Comparison of ENCODE assay signal across 13 mouse cellular contexts in the genomic region with DNA sequence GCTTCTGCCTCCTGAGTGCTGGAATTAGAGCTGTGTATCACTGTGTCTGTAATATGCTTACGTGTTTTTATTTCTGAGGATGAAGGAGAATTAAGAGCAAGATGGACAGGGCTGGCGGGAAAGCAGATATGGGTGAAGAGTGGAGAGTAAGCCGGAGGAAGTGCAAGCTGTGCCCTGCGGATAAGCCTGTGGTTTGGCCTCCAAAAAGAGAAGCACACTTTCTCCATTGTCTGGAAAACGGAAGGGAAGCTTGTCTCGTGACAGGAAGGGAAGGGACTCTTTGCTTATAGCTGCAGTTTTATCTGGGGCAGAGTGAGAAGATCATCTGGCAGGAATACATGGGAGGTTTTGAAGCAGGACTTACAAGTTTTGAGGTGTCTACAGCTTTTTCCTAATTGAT. TPM values are rescaled to one million over a fixed set of nuclear protein-coding genes. Genes with fewer than 3 reads are reported as not detected.
DNase-seq lines count a peak whose midpoint lies in the region; ATAC-seq and TF ChIP-seq lines count a peak whose summit lies in the region.
"Had no signal": no experiment of that assay in that cellular context is flagged by ENCODE, and none has a peak within 500 bp of the region (broad histone marks: within the 10 kb centered on the region; RNA-seq: fewer than 3 reads in every experiment).

No protein-coding gene starts in this region.

- peaks cover 0 to 14% of the 10 kb centered on the region in 2 experiments; a peak in 2 of 4 replicates for H3K36me3 ChIP-seq in MEL (ENCODE audit: control insufficient read depth in 1 of 2, insufficient read depth in 2 of 2, low read length in 2 of 2)
- H3K36me3 ChIP-seq in hindbrain, embryonic 12.5 days, result no peaks in the 10 kb centered on the region
- H3K36me3 ChIP-seq in midbrain, postnatal 0 days (ENCODE audit: insufficient read depth, low read length), result no peaks in the 10 kb centered on the region
- H3K36me3 ChIP-seq: kidney, embryonic 15.5 days; midbrain, embryonic 15.5 days had no signal

- TF ChIP-seq EP300 in MEL (IDR thresholded peaks at IDR 0.05; ENCODE audit: low read depth in 1 of 2, low read length in 2 of 2), result peak; percentile 94

- H3K27me3 ChIP-seq in MEL (ENCODE audit: control insufficient read depth in 1 of 2, insufficient read depth in 2 of 2, low read length in 2 of 2), result no peaks in the 10 kb centered on the region
- H3K27me3 ChIP-seq in hindbrain, embryonic 12.5 days, result no peaks in the 10 kb centered on the region
- H3K27me3 ChIP-seq in midbrain, postnatal 0 days (ENCODE audit: insufficient read depth, low read length), result no peaks in the 10 kb centered on the region
- H3K27me3 ChIP-seq: kidney, embryonic 15.5 days; midbrain, embryonic 15.5 days had no signal

- H3K4me3 ChIP-seq in MEL (ENCODE audit: control insufficient read depth in 1 of 2, insufficient read depth in 1 of 2, low read depth in 2 of 2, low read length in 2 of 2), result peak overlapping the region in 1 of 2 experiments; percentile 21; a peak in 1 of 4 replicates
- H3K4me3 ChIP-seq in hindbrain, embryonic 12.5 days, result no peak overlapping the region
- no peak overlapping the region for H3K4me3 ChIP-seq in midbrain, postnatal 0 days (ENCODE audit: low read depth, low read length)
- H3K4me3 ChIP-seq: kidney, embryonic 15.5 days; midbrain, embryonic 15.5 days had no signal

- no peak for ATAC-seq in hindbrain, embryonic 12.5 days (ENCODE audit: low FRiP score)
- ATAC-seq in midbrain, postnatal 0 days (ENCODE audit: low FRiP score), result no peak
- ATAC-seq: activated CD4-positive, CD25-positive, alpha-beta regulatory T cell, adult 4 months; midbrain, embryonic 15.5 days had no signal

- TF ChIP-seq CTCF in MEL (IDR thresholded peaks at IDR 0.05 in 2 of 3, conservative IDR thresholded peaks at IDR 0.05 in 1 of 3; ENCODE audit: control insufficient read depth in 1 of 3, insufficient read depth in 1 of 3, low read depth in 2 of 3, low read length in 3 of 3, poor library complexity in 1 of 3, severe bottlenecking in 1 of 3), result no peak
- no peak for TF ChIP-seq CTCF in midbrain, postnatal 0 days (IDR thresholded peaks at IDR 0.05)

- H3K9ac ChIP-seq in MEL (ENCODE audit: control insufficient read depth, low read depth, low read length, poor library complexity, severe bottlenecking), result peak overlapping the region; percentile 28
- H3K9ac ChIP-seq in hindbrain, embryonic 12.5 days, result no peak overlapping the region
- no peak overlapping the region for H3K9ac ChIP-seq in midbrain, postnatal 0 days (replicated peaks; ENCODE audit: low read length, poor library complexity, severe bottlenecking)
- H3K9ac ChIP-seq: kidney, embryonic 15.5 days; midbrain, embryonic 15.5 days had no signal

- no peak overlapping the region for H3K4me2 ChIP-seq in hindbrain, embryonic 12.5 days (replicated peaks)
- H3K4me2 ChIP-seq in midbrain, postnatal 0 days (ENCODE audit: low read depth, low read length, poor library complexity, severe bottlenecking), result no peak overlapping the region
- H3K4me2 ChIP-seq: kidney, embryonic 15.5 days; midbrain, embryonic 15.5 days had no signal

- 77% methylated on average over 6 of the region's 6 CpGs for WGBS in hindbrain, embryonic 12.5 days
- WGBS in midbrain, postnatal 0 days, result 74% methylated on average over 6 of the region's 6 CpGs

- no peaks in the 10 kb centered on the region for H3K79me2 ChIP-seq in MEL (ENCODE audit: control insufficient read depth, insufficient read depth, low read length, poor library complexity)

- peak; percentile 24 for DNase-seq in gastrocnemius, adult 18-20 months (ENCODE audit: low spot score)
- DNase-seq in gastrocnemius, postnatal 10 days, result no peak
- peak; percentile 95 for DNase-seq in MEL (ENCODE audit: low read depth, low spot score)
- DNase-seq in heart, postnatal 10 days, result peak; percentile 34 to 36
- peak; percentile 62 for DNase-seq in lung, postnatal 25 days (ENCODE audit: low spot score)
- no peak for DNase-seq in midbrain, postnatal 0 days (ENCODE audit: low spot score)
- DNase-seq in right cerebral cortex, postnatal 36 days (ENCODE audit: low spot score in 2 of 2), result no peak
- DNase-seq: cerebellum, postnatal 10 days; gastrocnemius, postnatal 36 days had no signal

- H3K27ac ChIP-seq in MEL (ENCODE audit: control insufficient read depth, low read depth, low read length), result peak overlapping the region; percentile 83
- H3K27ac ChIP-seq in hindbrain, embryonic 12.5 days, result no peak overlapping the region
- no peak overlapping the region for H3K27ac ChIP-seq in midbrain, postnatal 0 days (ENCODE audit: low read depth, low read length)
- H3K27ac ChIP-seq: kidney, embryonic 15.5 days; midbrain, embryonic 15.5 days had no signal

- intact Hi-C loops in heart, postnatal 10 days (cut with DNase I), result no loop called here

- H3K9me3 ChIP-seq in MEL (replicated peaks; ENCODE audit: insufficient read depth, low read length), result no peaks in the 10 kb centered on the region
- no peaks in the 10 kb centered on the region for H3K9me3 ChIP-seq in hindbrain, embryonic 12.5 days (replicated peaks)
- no peaks in the 10 kb centered on the region for H3K9me3 ChIP-seq in midbrain, postnatal 0 days (ENCODE audit: low read length)
- H3K9me3 ChIP-seq: kidney, embryonic 15.5 days; midbrain, embryonic 15.5 days had no signal

- H3K4me1 ChIP-seq in MEL (ENCODE audit: control insufficient read depth in 1 of 2, insufficient read depth in 2 of 2, low read length in 2 of 2), result peaks cover 2 to 15% of the 10 kb centered on the region in 2 experiments; a peak in 2 of 4 replicates
- peaks cover 3% of the 10 kb centered on the region; the same call in 1 of the 2 replicates for H3K4me1 ChIP-seq in hindbrain, embryonic 12.5 days
- H3K4me1 ChIP-seq in midbrain, postnatal 0 days (ENCODE audit: insufficient read depth, low read length), result no peaks in the 10 kb centered on the region

- peak in 1 of 2 experiments; percentile 49; a peak in 2 of 4 replicates for TF ChIP-seq POLR2A in MEL (IDR thresholded peaks at IDR 0.05; ENCODE audit: control insufficient read depth in 1 of 2, insufficient read depth in 1 of 2, low read depth in 1 of 2, low read length in 2 of 2, poor library complexity in 1 of 2)

- TF ChIP-seq RAD21 in MEL (IDR thresholded peaks at IDR 0.05; ENCODE audit: low read depth, low read length), result no peak

TF ChIP-seq in MEL, 35 proteins besides CTCF, POLR2A, EP300 and RAD21 (continues in another document):
- no peak; the same call in 1 of the 2 replicates for TF ChIP-seq MXI1 (IDR thresholded peaks at IDR 0.05; ENCODE audit: low read depth, low read length)
- TF ChIP-seq NRF1 (IDR thresholded peaks at IDR 0.05; ENCODE audit: insufficient read depth, low read depth, low read length, poor library complexity, severe bottlenecking), result no peak
- no peak for TF ChIP-seq MYB (IDR thresholded peaks at IDR 0.05; ENCODE audit: low read depth, low read length)
- no peak; the same call in 1 of the 2 replicates for TF ChIP-seq MAFK (IDR thresholded peaks at IDR 0.05; ENCODE audit: borderline replicate concordance, low read depth, low read length)
- TF ChIP-seq POLR2AphosphoS2 (IDR thresholded peaks at IDR 0.05; ENCODE audit: low read length), result no peak
- peak; percentile 86 for TF ChIP-seq RCOR1 (IDR thresholded peaks at IDR 0.05; ENCODE audit: low read depth, low read length)
- peak; percentile 94 for TF ChIP-seq E2F4 (IDR thresholded peaks at IDR 0.05; ENCODE audit: borderline replicate concordance, low read depth, low read length)
- TF ChIP-seq UBTF (IDR thresholded peaks at IDR 0.05; ENCODE audit: borderline replicate concordance, insufficient read depth, low read depth, low read length), result no peak
- peak; percentile 95 for TF ChIP-seq GATA1 (IDR thresholded peaks at IDR 0.05; ENCODE audit: low read depth, low read length)
- TF ChIP-seq BHLHE40 (IDR thresholded peaks at IDR 0.05; ENCODE audit: borderline replicate concordance, low read depth, low read length), result peak; percentile 99
- TF ChIP-seq MYC (IDR thresholded peaks at IDR 0.05; ENCODE audit: low read depth, low read length), result peak; percentile 86
- TF ChIP-seq TCF12 (IDR thresholded peaks at IDR 0.05; ENCODE audit: low read depth, low read length), result peak; percentile 94
- peak; percentile 70 for TF ChIP-seq TBP (IDR thresholded peaks at IDR 0.05; ENCODE audit: low read depth, low read length)
- peak; percentile 75; the same call in 1 of the 2 replicates for TF ChIP-seq MAX (IDR thresholded peaks at IDR 0.05; ENCODE audit: low read length)
- no peak for TF ChIP-seq POLR2AphosphoS5 (IDR thresholded peaks at IDR 0.05; ENCODE audit: borderline replicate concordance, low read depth, low read length)
- TF ChIP-seq CHD1 (IDR thresholded peaks at IDR 0.05; ENCODE audit: low read depth, low read length), result no peak
- TF ChIP-seq GABPA (IDR thresholded peaks at IDR 0.05; ENCODE audit: low read depth, low read length), result no peak
- TF ChIP-seq KAT2A (conservative IDR thresholded peaks at IDR 0.05; ENCODE audit: low read depth, low read length), result no peak
- no peak for TF ChIP-seq NELFE (IDR thresholded peaks at IDR 0.05; ENCODE audit: low read depth, low read length)
- no peak for TF ChIP-seq ZNF384 (IDR thresholded peaks at IDR 0.05; ENCODE audit: low read depth, low read length)
- TF ChIP-seq MAZ (IDR thresholded peaks at IDR 0.05; ENCODE audit: low read depth, low read length), result no peak

RNA-seq across cellular contexts. Expression of a gene that starts 51.0 kb away (rescaled TPM):
- not detected for total RNA-seq in gastrocnemius, adult 18-20 months (2021)
- not detected for total RNA-seq in gastrocnemius, postnatal 10 days (2021)
- total RNA-seq in MEL (2012; rRNA removed), result not detected in 2 replicates
- polyA plus RNA-seq in MEL (2012; ENCODE audit: insufficient read depth in 1 of 2, insufficient read length in 2 of 2, low read depth in 1 of 2, low replicate concordance in 2 of 2, missing spikeins in 1 of 2), result not detected
- total RNA-seq in heart, postnatal 10 days (2021), result under 1 TPM; 0.12 to 0.37 TPM
- polyA plus RNA-seq in hindbrain, embryonic 12.5 days (2016; fragmentation: Nextera tagmentation; extraction: Ambion mirVana), result 0.09 and 0.10 TPM in 2 replicates
- total RNA-seq in midbrain, postnatal 0 days (2014; rRNA removed), result 0.16 TPM in 1 of 2 replicates, not detected in the other
- polyA plus RNA-seq in midbrain, postnatal 0 days (2015; fragmentation: Nextera tagmentation; extraction: Ambion mirVana), result 0.05 and 0.11 TPM in 2 replicates
- polyA plus RNA-seq: kidney, embryonic 15.5 days had no signal

RNA-seq across cellular contexts. Expression of a gene that starts 58.2 kb away (rescaled TPM):
- total RNA-seq in gastrocnemius, adult 18-20 months (2021), result 1 to 10 TPM; 2.9 to 3.7 TPM
- total RNA-seq in gastrocnemius, postnatal 10 days (2021), result 10 to 100 TPM in 1 of 2 experiments, 1 to 10 TPM in 1; 5.9 to 10.8 TPM
- total RNA-seq in MEL (2012; rRNA removed), result 4.1 and 4.2 TPM in 2 replicates
- 1 to 10 TPM in 1 of 2 experiments, not detected in 1; 8.6 TPM for polyA plus RNA-seq in MEL (2012; ENCODE audit: insufficient read depth in 1 of 2, insufficient read length in 2 of 2, low read depth in 1 of 2, low replicate concordance in 2 of 2, missing spikeins in 1 of 2)
- total RNA-seq in heart, postnatal 10 days (2021), result 1 to 10 TPM; 8.1 to 8.9 TPM
- polyA plus RNA-seq in hindbrain, embryonic 12.5 days (2016; fragmentation: Nextera tagmentation; extraction: Ambion mirVana), result 14.7 and 17.3 TPM in 2 replicates
- total RNA-seq in midbrain, postnatal 0 days (2014; rRNA removed), result 37.8 and 39.6 TPM in 2 replicates
- polyA plus RNA-seq in midbrain, postnatal 0 days (2015; fragmentation: Nextera tagmentation; extraction: Ambion mirVana), result 18.1 and 21.7 TPM in 2 replicates

Comparison
In these comparisons a context has a peak if more than half of its experiments do, and no peak if none do; other contexts are left out.
1. DNase-seq: peak in gastrocnemius, adult 18-20 months (single experiment), MEL (single experiment), heart, postnatal 10 days (2 of 2) and lung, postnatal 25 days (single experiment); none in gastrocnemius, postnatal 10 days (single experiment), midbrain, postnatal 0 days (single experiment) and right cerebral cortex, postnatal 36 days (0 of 2).